Mouse (Mus musculus): Measurements from ENCODE around the gene Sytl1. TPM values are rescaled to one million over a fixed set of nuclear protein-coding genes. Genes with fewer than 3 reads are reported as not detected.
A peak's percentile ranks its signal among the peaks of the same experiment; 100 is the strongest.

The Sytl1 gene
- polyA plus RNA-seq, 1 experiment from 2014 or later, result 1.5 TPM

DNA sequence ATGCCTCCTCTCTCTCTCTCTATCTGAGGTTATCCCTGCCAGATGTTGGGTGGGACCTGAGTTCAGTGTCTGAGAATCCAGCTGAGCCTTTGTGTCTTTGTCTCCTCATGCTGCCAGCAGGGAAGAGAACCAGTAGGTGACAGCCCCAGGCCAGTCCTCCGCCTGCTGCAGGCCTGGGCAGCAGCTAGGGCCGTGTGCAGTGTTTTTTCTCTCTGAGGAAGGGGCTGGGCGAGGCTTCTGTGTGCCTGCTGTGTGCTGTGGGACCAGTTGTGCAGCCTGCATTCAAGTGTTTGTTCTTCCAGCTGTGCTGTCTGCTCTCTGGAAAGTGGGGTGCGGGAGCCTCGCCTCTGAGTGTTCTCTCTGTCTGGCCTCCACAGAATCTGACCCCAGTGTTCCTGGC is 39.0 kb downstream of the Sytl1 start:
- H3K9me3 ChIP-seq (ENCODE audit: control insufficient read depth, low read length), result no peaks in the 10 kb centered on the region
- no peak overlapping the region for H3K27ac ChIP-seq (ENCODE audit: low read depth, low read length)
- H3K4me2 ChIP-seq (ENCODE audit: low read depth, low read length, severe bottlenecking), result no peak overlapping the region
- H3K9ac ChIP-seq (ENCODE audit: low read length), result no peak overlapping the region; the same call in 1 of the 2 replicates
- ATAC-seq (replicated peaks; ENCODE audit: low FRiP score), result no peak
- peaks cover 7% of the 10 kb centered on the region; the same call in 1 of the 2 replicates for H3K27me3 ChIP-seq (ENCODE audit: control insufficient read depth, insufficient read depth, low read length)
- DNase-seq (ENCODE audit: low spot score), result no peak
- H3K4me1 ChIP-seq (replicated peaks; ENCODE audit: control insufficient read depth, insufficient read depth, low read length), result peaks cover 6% of the 10 kb centered on the region; the same call in 1 of the 2 replicates
- H3K4me3 ChIP-seq (ENCODE audit: low read depth, low read length), result no peak overlapping the region
- 30% methylated on average over 5 of the region's 5 CpGs for WGBS
- no peaks in the 10 kb centered on the region for H3K36me3 ChIP-seq (ENCODE audit: control insufficient read depth, insufficient read depth, low read length)

DNA sequence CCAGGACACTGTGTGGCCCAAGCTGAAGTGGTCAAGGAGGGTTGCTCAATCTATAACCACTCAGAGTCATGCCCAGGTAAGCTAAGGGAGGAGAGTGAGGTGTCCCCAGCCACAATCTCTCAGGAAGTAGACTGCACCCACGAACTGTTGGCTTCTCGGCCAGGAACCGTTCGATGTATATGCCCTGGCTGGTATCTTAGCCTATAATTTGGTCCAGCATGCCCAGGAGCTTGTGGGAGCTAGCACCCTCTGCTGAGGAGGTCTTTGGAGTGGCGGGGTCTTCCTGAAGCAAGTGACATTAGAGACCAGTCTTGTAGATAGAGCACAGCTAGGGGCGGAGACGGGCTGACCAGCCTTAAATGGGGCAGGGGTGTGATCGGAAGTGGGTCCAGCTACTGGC is 41.2 kb downstream of the Sytl1 start:
- DNase-seq (ENCODE audit: low spot score) (no peak), ATAC-seq (replicated peaks; ENCODE audit: low FRiP score) (no peak)
- H3K9ac ChIP-seq (ENCODE audit: low read length), result no peak overlapping the region
- no peak overlapping the region for H3K4me2 ChIP-seq (ENCODE audit: low read depth, low read length, severe bottlenecking)
- no peaks in the 10 kb centered on the region for H3K9me3 ChIP-seq (ENCODE audit: control insufficient read depth, low read length)
- H3K27me3 ChIP-seq (ENCODE audit: control insufficient read depth, insufficient read depth, low read length), result peaks cover 7% of the 10 kb centered on the region; the same call in 1 of the 2 replicates
- 84% methylated on average over 8 of the region's 8 CpGs for WGBS
- peaks cover 6% of the 10 kb centered on the region; the same call in 1 of the 2 replicates for H3K4me1 ChIP-seq (replicated peaks; ENCODE audit: control insufficient read depth, insufficient read depth, low read length)
- H3K27ac ChIP-seq (ENCODE audit: low read depth, low read length), result no peak overlapping the region
- no peaks in the 10 kb centered on the region for H3K36me3 ChIP-seq (ENCODE audit: control insufficient read depth, insufficient read depth, low read length)
- no peak overlapping the region for H3K4me3 ChIP-seq (ENCODE audit: low read depth, low read length)

DNA sequence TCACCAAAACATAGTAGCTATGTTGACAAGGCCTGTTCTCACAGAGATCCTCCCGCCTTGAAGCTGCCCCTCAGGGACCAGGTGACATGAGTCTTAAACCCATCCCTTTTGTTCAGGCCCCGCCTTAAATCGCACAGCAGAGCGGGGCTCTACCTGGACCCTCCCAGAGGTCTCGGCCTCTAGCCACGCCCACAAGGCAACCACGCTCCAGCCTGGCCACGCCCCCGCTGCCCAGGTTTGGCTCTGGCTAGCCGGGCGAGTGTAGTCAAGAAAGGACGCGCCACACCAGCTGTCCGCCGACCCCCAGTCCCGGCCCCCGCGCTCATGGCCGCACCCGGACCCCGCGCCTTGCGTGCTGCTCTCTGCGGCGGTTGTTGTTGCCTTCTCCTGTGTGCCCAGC is 42.3 kb downstream of the Sytl1 start:
- Histone ChIP-seq H3K9me3 (ENCODE audit: control insufficient read depth, low read length) (no peaks in the 10 kb centered on the region), H3K9ac (ENCODE audit: low read length) (peak overlapping the region; percentile 23; the same call in 1 of the 2 replicates), H3K27me3 (ENCODE audit: control insufficient read depth, insufficient read depth, low read length) (peaks cover 7% of the 10 kb centered on the region; the same call in 1 of the 2 replicates), H3K36me3 (ENCODE audit: control insufficient read depth, insufficient read depth, low read length) (no peaks in the 10 kb centered on the region), H3K4me3 (ENCODE audit: low read depth, low read length) (peak overlapping the region; percentile 14; the same call in 1 of the 2 replicates), H3K4me2 (ENCODE audit: low read depth, low read length, severe bottlenecking) (peak overlapping the region; percentile 49), H3K4me1 (replicated peaks; ENCODE audit: control insufficient read depth, insufficient read depth, low read length) (peaks cover 6% of the 10 kb centered on the region; the same call in 1 of the 2 replicates), H3K27ac (ENCODE audit: low read depth, low read length) (no peak overlapping the region)
- no peak for ATAC-seq (replicated peaks; ENCODE audit: low FRiP score)
- WGBS, result 1% methylated on average over 25 of the region's 25 CpGs
- peak; percentile 66 for DNase-seq (ENCODE audit: low spot score)

DNA sequence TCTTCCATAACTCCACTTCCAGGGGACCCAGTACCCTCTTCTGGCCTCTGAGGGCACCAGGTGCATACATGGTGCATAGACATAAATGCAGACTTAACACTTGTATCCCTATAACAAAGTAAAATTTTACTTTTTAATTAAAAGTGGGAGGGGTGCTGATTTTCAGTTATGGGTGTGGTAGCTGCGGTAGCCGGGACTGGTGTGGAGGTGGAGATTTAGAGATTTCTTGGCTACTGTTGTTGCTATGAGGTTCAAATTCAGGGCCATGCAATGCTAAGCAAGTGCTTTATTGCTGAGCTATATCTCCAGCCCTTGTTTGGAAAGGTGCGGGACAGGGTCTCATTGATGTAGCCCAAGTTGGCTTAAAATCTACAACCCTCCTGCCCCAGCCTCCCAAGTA is 44.2 kb downstream of the Sytl1 start:
- H3K27me3 ChIP-seq (ENCODE audit: control insufficient read depth, insufficient read depth, low read length), result peaks cover 15% of the 10 kb centered on the region
- H3K9ac ChIP-seq (ENCODE audit: low read length), result no peak overlapping the region
- no peak overlapping the region for H3K27ac ChIP-seq (ENCODE audit: low read depth, low read length)
- no peaks in the 10 kb centered on the region for H3K9me3 ChIP-seq (ENCODE audit: control insufficient read depth, low read length)
- H3K4me2 ChIP-seq (ENCODE audit: low read depth, low read length, severe bottlenecking), result no peak overlapping the region
- DNase-seq (ENCODE audit: low spot score) (no peak), ATAC-seq (replicated peaks; ENCODE audit: low FRiP score) (no peak)
- WGBS, result 89% methylated on average over 3 of the region's 3 CpGs
- H3K4me1 ChIP-seq (replicated peaks; ENCODE audit: control insufficient read depth, insufficient read depth, low read length), result peaks cover 6% of the 10 kb centered on the region; the same call in 1 of the 2 replicates
- no peak overlapping the region for H3K4me3 ChIP-seq (ENCODE audit: low read depth, low read length)
- no peaks in the 10 kb centered on the region for H3K36me3 ChIP-seq (ENCODE audit: control insufficient read depth, insufficient read depth, low read length)

DNA sequence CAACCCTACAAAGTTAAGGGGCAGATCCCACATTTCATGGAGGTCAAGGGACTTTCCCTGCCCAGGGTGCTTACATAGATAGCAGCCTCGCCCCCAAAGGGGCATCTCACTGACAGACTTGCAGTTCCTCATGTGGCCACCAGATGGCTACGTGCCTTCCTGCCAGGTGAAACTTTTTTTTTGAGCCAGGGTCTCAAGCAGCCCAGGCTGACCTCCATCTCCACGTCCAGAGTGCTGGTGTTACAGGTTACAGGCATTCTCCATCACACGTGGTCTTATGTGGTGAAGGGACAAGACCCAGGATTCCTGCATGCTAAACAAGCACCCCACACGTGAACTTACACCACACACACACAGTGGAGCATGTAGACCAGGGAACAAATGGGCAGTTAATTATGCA is 45.3 kb downstream of the Sytl1 start:
- peak; percentile 81 for DNase-seq (ENCODE audit: low spot score)
- H3K27ac ChIP-seq (ENCODE audit: low read depth, low read length), result no peak overlapping the region
- H3K9me3 ChIP-seq (ENCODE audit: control insufficient read depth, low read length), result no peaks in the 10 kb centered on the region
- no peak overlapping the region for H3K9ac ChIP-seq (ENCODE audit: low read length)
- ATAC-seq (replicated peaks; ENCODE audit: low FRiP score), result peak; percentile 46; the same call in 1 of the 2 replicates
- 3% methylated on average over 5 of the region's 5 CpGs for WGBS
- no peak overlapping the region for H3K4me3 ChIP-seq (ENCODE audit: low read depth, low read length)
- H3K4me1 ChIP-seq (replicated peaks; ENCODE audit: control insufficient read depth, insufficient read depth, low read length), result peaks cover 14% of the 10 kb centered on the region
- peaks cover 26% of the 10 kb centered on the region for H3K27me3 ChIP-seq (ENCODE audit: control insufficient read depth, insufficient read depth, low read length)
- no peak overlapping the region for H3K4me2 ChIP-seq (ENCODE audit: low read depth, low read length, severe bottlenecking)
- no peaks in the 10 kb centered on the region for H3K36me3 ChIP-seq (ENCODE audit: control insufficient read depth, insufficient read depth, low read length)

DNA sequence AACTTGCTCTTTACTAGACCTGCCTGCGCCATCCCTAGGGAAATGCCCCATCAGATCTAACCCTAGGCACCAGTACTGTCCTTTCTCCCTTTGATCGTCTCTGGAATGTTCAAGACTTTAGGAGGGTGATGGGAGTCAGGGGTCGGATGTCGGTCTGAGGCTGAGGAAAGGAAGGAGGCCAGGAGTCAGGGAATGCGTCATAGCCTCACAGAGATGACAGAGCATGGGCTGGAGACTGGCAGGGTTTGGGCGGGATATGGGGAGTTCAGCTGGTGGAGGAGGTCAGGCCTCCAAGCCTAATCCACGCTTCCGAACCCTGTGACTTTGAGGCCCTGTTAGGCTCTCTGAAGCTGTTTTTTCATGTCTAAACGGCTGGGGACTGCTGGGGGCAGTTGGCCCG is 49.3 kb downstream of the Sytl1 start:
- Histone ChIP-seq H3K4me3 (ENCODE audit: low read depth, low read length) (no peak overlapping the region), H3K9me3 (ENCODE audit: control insufficient read depth, low read length) (no peaks in the 10 kb centered on the region), H3K27me3 (ENCODE audit: control insufficient read depth, insufficient read depth, low read length) (peaks cover 34% of the 10 kb centered on the region), H3K4me1 (replicated peaks; ENCODE audit: control insufficient read depth, insufficient read depth, low read length) (peaks cover 14% of the 10 kb centered on the region), H3K4me2 (ENCODE audit: low read depth, low read length, severe bottlenecking) (peak overlapping the region; percentile 95; the same call in 1 of the 2 replicates), H3K27ac (ENCODE audit: low read depth, low read length) (no peak overlapping the region), H3K36me3 (ENCODE audit: control insufficient read depth, insufficient read depth, low read length) (no peaks in the 10 kb centered on the region), H3K9ac (ENCODE audit: low read length) (no peak overlapping the region)
- ATAC-seq (replicated peaks; ENCODE audit: low FRiP score), result no peak
- no peak for DNase-seq (ENCODE audit: low spot score)
- 7% methylated on average over 10 of the region's 10 CpGs for WGBS

DNA sequence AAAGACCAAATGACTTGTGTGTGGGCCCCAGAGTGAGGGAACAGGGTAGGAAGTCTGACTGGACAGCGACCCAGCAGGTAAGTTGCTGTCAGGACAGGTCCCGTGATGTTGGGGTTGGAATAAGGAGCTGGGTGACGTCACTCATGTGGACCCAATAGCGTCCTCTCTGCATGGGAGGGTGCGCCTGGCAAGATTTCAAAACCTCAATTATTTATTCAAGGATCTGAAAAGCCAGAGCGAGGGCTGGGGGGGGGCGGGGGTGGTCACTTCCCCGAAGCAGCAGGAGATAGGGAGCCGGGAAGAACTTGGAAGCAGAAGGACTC is 49.7 kb downstream of the Sytl1 start:
- no peaks in the 10 kb centered on the region for H3K36me3 ChIP-seq (ENCODE audit: control insufficient read depth, insufficient read depth, low read length)
- H3K9ac ChIP-seq (ENCODE audit: low read length), result no peak overlapping the region
- peak overlapping the region; percentile 95; the same call in 1 of the 2 replicates for H3K4me2 ChIP-seq (ENCODE audit: low read depth, low read length, severe bottlenecking)
- peaks cover 34% of the 10 kb centered on the region for H3K27me3 ChIP-seq (ENCODE audit: control insufficient read depth, insufficient read depth, low read length)
- no peak overlapping the region for H3K27ac ChIP-seq (ENCODE audit: low read depth, low read length)
- ATAC-seq (replicated peaks; ENCODE audit: low FRiP score) (no peak), DNase-seq (ENCODE audit: low spot score) (no peak)
- peak overlapping the region; percentile 65 for H3K4me3 ChIP-seq (ENCODE audit: low read depth, low read length)
- H3K9me3 ChIP-seq (ENCODE audit: control insufficient read depth, low read length), result no peaks in the 10 kb centered on the region
- under 1% methylated on average over 8 of the region's 9 CpGs for WGBS
- peaks cover 14% of the 10 kb centered on the region for H3K4me1 ChIP-seq (replicated peaks; ENCODE audit: control insufficient read depth, insufficient read depth, low read length)

DNA sequence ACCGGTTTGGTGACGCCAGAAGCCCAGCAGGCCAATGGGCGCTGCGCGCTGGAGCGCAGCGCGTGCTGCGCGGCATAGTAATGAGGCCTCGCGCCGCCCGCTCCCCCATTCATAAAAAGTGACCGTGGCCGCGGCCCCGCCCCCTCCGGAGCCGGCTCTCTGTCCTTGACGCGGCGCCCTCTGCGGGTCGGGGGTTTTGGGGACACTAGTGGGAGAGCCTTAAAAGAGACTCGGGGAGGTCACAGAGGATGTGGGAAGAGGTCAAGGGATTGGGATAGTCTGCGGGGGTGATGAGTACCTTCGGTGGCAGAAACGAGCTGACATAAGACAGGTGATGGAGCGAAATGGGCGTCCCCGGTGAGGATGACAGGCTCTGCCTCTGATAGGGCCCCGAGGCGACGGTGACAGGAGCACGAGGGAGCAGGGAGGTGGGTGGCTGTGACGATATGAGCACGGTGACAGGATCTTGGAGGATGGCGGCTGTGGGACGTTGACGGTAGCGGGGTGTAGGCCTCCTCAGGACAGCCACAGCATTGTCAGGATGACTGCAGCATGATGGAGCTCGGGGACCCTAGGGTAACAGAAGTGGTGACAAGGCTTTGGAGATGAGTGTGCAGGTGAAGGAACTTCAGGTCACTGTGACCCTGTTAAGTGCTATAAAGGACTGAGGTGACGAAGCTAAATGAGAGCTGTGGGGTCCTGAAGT is 50.2 kb downstream of the Sytl1 start:
- peak overlapping the region; percentile 48; the same call in 1 of the 2 replicates for H3K9ac ChIP-seq (ENCODE audit: low read length)
- WGBS, result 1% methylated on average over 39 of the region's 44 CpGs
- H3K4me3 ChIP-seq (ENCODE audit: low read depth, low read length), result peak overlapping the region; percentile 65
- DNase-seq (ENCODE audit: low spot score) (peak; percentile 89), ATAC-seq (replicated peaks; ENCODE audit: low FRiP score) (peak; percentile 92)
- no peak overlapping the region for H3K27ac ChIP-seq (ENCODE audit: low read depth, low read length)
- H3K4me1 ChIP-seq (replicated peaks; ENCODE audit: control insufficient read depth, insufficient read depth, low read length), result peaks cover 14% of the 10 kb centered on the region
- H3K27me3 ChIP-seq (ENCODE audit: control insufficient read depth, insufficient read depth, low read length), result peaks cover 34% of the 10 kb centered on the region
- H3K9me3 ChIP-seq (ENCODE audit: control insufficient read depth, low read length), result no peaks in the 10 kb centered on the region
- no peaks in the 10 kb centered on the region for H3K36me3 ChIP-seq (ENCODE audit: control insufficient read depth, insufficient read depth, low read length)
- H3K4me2 ChIP-seq (ENCODE audit: low read depth, low read length, severe bottlenecking), result peak overlapping the region; percentile 95
